Mouse (Mus musculus) liver, embryonic 14.5 days (tissue): ENCODE measurements at regions not wholly inside any gene's neighbourhood (a gene's known extent, or its start where the extent isn't known, plus 50 kb on each side); places are given as distances from the start of the nearest gene placed in this dataset.

ENCODE experiments used
- ATAC-seq: fragments of 200-750 bp; cut with Nextera tagmentation; 2 replicates; pipeline ENCODE4 v1.8.0; 2017; ENCODE audit warnings: moderate number of reproducible peaks, mild to moderate bottlenecking, moderate library complexity; ENCODE audit not compliant: insufficient read depth
- DNase-seq, 3 experiments: peaks; one replicate each; pipeline ENCODE4 v3.0.0-alpha.2; 2012 to 2013; ENCODE audit warnings: low read depth in 3 of 3, low spot score in 3 of 3
- H3K27ac ChIP-seq: fragments of 300-500 bp; sonication (generic); 2 replicates; pipeline ENCODE4 v1.5.1; 2014; ENCODE audit warnings: moderate library complexity, mild to moderate bottlenecking, control low read depth, inconsistent platforms
- H3K27me3 ChIP-seq: fragments of 300-500 bp; sonication (generic); 2 replicates; pipeline ENCODE4 v1.6.1; 2014; ENCODE audit warnings: mild to moderate bottlenecking, low read length, moderate library complexity; ENCODE audit not compliant: control insufficient read depth, insufficient read depth
- H3K36me3 ChIP-seq: fragments of 300-500 bp; sonication (generic); replicated peaks from 2 replicates; pipeline ENCODE4 v1.6.1; 2014; ENCODE audit warnings: low read depth; ENCODE audit not compliant: control insufficient read depth, insufficient read depth
- H3K4me1 ChIP-seq, 2 experiments: fragments of 200-500 bp in 1 of 2; fragments of 300-500 bp in 1 of 2; sonication (generic) in 1 of 2; replicated peaks; 2 replicates each; pipeline ENCODE4 v1.6.1; 2012 to 2014; ENCODE audit warnings: antibody characterized with exemption in 1 of 2, inconsistent platforms in 1 of 2, low read length in 1 of 2; ENCODE audit not compliant: control insufficient read depth in 2 of 2, insufficient read depth in 2 of 2
- H3K4me2 ChIP-seq: fragments of 300-500 bp; sonication (generic); 2 replicates; pipeline ENCODE4 v1.6.1; 2014; ENCODE audit warnings: low read depth, mild to moderate bottlenecking, control low read depth, moderate library complexity
- H3K4me3 ChIP-seq, 2 experiments: fragments of 200-500 bp in 1 of 2; fragments of 300-500 bp in 1 of 2; sonication (generic) in 1 of 2; 2 replicates each; pipeline ENCODE4 v1.5.1; 2012 to 2014; ENCODE audit warnings: low read depth in 2 of 2, low read length in 2 of 2, mild to moderate bottlenecking in 2 of 2, control low read depth in 1 of 2, inconsistent platforms in 1 of 2, moderate library complexity in 1 of 2; ENCODE audit not compliant: insufficient read depth in 1 of 2
- H3K9ac ChIP-seq: fragments of 300-500 bp; sonication (generic); replicated peaks from 2 replicates; pipeline ENCODE4 v1.6.1; 2014; ENCODE audit warnings: mild to moderate bottlenecking, control low read depth, moderate library complexity
- H3K9me3 ChIP-seq: fragments of 300-500 bp; sonication (generic); 2 replicates; pipeline ENCODE4 v1.6.1; 2016; ENCODE audit warnings: low read length, mixed read lengths; ENCODE audit not compliant: control insufficient read depth
- CTCF ChIP-seq: IDR thresholded peaks from 2 replicates; pipeline ENCODE4 v1.5.1; 2016; ENCODE audit warnings: antibody characterized with exemption, low read depth, control low read depth
- EP300 ChIP-seq: IDR thresholded peaks from 2 replicates; pipeline ENCODE4 v1.6.1; 2016; ENCODE audit warnings: antibody characterized with exemption, low read depth
- WGBS: fragments of 180-500 bp; shearing (Covaris S2); extraction: QIAGEN DNeasy Blood & Tissue Kit; methylation state at CpG from one replicate; pipeline ENCODE4 v1.1.7; 2014; ENCODE audit not compliant: insufficient replicate concordance; 5-methylcytosine and 5-hydroxymethylcytosine counted together

DNA sequence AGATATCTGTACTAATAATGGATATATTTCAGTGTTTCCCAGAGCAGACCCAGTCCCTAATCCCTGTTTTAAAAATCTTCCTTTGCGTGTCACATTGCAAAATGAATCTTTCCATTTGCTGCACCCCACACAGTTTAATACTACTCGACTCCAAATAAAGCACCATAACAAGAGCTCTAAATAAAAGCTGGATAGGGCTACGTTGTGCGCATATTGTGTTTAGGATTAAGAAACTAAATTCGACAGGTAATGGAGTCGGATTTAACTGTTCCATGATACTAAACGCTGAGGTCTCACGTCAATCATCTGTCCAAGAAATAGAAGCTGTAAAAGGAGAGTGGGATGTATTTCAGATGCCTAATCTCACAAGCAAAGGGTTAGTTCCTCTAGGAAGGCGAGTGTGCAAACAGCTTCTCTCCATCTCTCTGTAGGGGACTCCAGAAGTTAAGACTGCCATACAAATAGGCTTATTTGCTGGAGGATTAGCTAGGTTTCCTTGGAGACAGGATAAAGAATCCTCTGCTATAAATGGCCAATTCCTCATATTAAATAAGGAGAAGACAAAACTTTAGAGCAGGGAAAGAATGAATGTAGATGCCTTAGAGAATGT, 544.6 kb downstream of the Olfm4 start:
- H3K27ac ChIP-seq = no peak overlapping the region
- WGBS = 58% methylated on average over 9 of the region's 9 CpGs
- ATAC-seq = no peak

GRCm38 (mm10) chr14:80536044-80536745, 552.3 kb downstream of the Olfm4 start:
- no peaks in the 10 kb centered on the region for H3K27me3 ChIP-seq
- H3K4me1 ChIP-seq = no peaks in the 10 kb centered on the region
- TF ChIP-seq EP300 (no peak), CTCF (no peak)
- H3K36me3 ChIP-seq = no peaks in the 10 kb centered on the region
- WGBS = 49% methylated on average over 7 of the region's 7 CpGs
- no peak overlapping the region for H3K27ac ChIP-seq
- H3K9ac ChIP-seq = no peak overlapping the region
- ATAC-seq (no peak), DNase-seq (no peak)
- H3K9me3 ChIP-seq = no peaks in the 10 kb centered on the region
- no peak overlapping the region for H3K4me3 ChIP-seq
- H3K4me2 ChIP-seq = no peak overlapping the region

More for the DNA sequence above, 544.6 kb downstream of the Olfm4 start:
- Histone ChIP-seq H3K4me3 (no peak overlapping the region), H3K4me1 (no peaks in the 10 kb centered on the region), H3K9me3 (no peaks in the 10 kb centered on the region), H3K4me2 (no peak overlapping the region), H3K36me3 (no peaks in the 10 kb centered on the region), H3K9ac (no peak overlapping the region), H3K27me3 (no peaks in the 10 kb centered on the region)
- DNase-seq = no peak
- TF ChIP-seq CTCF = no peak

DNA sequence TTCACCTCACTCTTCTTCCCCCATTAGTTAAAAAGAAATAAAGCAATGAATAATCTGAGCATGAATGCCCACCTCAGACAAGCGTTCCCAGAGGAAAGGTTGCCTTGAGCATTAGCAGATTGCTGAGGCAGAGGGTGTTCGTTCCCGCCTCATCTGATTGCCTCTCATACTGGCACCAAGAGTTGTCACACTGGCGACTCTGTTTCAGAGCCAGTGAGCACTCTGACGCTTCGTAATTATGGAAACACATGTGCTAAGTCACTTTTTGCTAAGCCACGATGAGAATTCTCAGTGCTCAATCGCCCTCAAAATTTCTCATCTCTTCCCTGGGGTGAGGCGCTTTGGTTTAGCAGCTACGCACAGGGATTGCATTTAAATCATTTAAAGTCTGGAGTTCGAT, 576.1 kb downstream of the Olfm4 start:
- Histone ChIP-seq H3K4me1 (no peaks in the 10 kb centered on the region), H3K4me3 (no peak overlapping the region), H3K4me2 (no peak overlapping the region), H3K27ac (no peak overlapping the region), H3K27me3 (no peaks in the 10 kb centered on the region), H3K36me3 (no peaks in the 10 kb centered on the region), H3K9ac (no peak overlapping the region), H3K9me3 (no peaks in the 10 kb centered on the region)
- no peak for DNase-seq
- ATAC-seq = no peak
- WGBS = 63% methylated on average over 11 of the region's 11 CpGs
- TF ChIP-seq EP300 (no peak), CTCF (no peak)
